Mouse (Mus musculus): ENCODE data around the gene Rnf114. TPM values are rescaled to one million over a fixed set of nuclear protein-coding genes. Genes with fewer than 3 reads are reported as not detected.

Gene Rnf114
- polyA plus RNA-seq, 1 experiment from 2014 or later = 114 TPM

DNA sequence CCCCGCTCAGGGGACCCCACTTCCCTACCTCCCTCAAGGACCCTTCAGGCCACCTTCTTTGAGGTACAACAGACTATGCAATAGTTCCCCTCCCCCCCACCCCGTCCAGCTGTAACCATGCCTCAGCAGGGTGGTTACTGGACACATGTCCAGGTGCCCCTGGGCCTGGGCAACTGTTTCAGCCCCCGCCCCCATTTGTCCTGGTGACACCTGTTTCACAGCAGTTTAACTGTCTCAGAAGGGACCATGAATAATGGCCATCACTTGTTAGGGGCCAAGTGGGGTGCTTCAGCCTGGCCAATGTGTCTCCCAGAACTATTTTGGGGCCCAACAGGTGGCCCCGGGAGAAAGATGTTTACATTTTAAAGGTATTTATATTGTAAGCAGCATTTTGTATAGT, 49.9 kb downstream of the Rnf114 start:
- H3K4me1 ChIP-seq (ENCODE audit: control insufficient read depth, insufficient read depth, low read length) = peaks cover 63% of the 10 kb centered on the region
- 43% methylated on average over 4 of the region's 4 CpGs for WGBS
- H3K36me3 ChIP-seq (ENCODE audit: control insufficient read depth, insufficient read depth, low read length) = peaks cover 9% of the 10 kb centered on the region
- DNase-seq (ENCODE audit: low spot score) = no peak
- no peak for ATAC-seq (ENCODE audit: insufficient number of reproducible peaks, low FRiP score, low TSS enrichment, low read depth)
- peaks cover 3% of the 10 kb centered on the region for H3K27me3 ChIP-seq (ENCODE audit: control insufficient read depth, insufficient read depth, low read length)
- H3K27ac ChIP-seq (replicated peaks; ENCODE audit: low read depth, low read length) = peak overlapping the region; percentile 90
- peak overlapping the region; percentile 3; the same call in 1 of the 2 replicates for H3K9ac ChIP-seq (ENCODE audit: low read length)
- peak overlapping the region; percentile 94 for H3K4me2 ChIP-seq (ENCODE audit: low read depth, severe bottlenecking)
- H3K4me3 ChIP-seq (ENCODE audit: low read depth, low read length) = peak overlapping the region; percentile 93
- no peaks in the 10 kb centered on the region for H3K9me3 ChIP-seq (ENCODE audit: control insufficient read depth, low read length)

DNA sequence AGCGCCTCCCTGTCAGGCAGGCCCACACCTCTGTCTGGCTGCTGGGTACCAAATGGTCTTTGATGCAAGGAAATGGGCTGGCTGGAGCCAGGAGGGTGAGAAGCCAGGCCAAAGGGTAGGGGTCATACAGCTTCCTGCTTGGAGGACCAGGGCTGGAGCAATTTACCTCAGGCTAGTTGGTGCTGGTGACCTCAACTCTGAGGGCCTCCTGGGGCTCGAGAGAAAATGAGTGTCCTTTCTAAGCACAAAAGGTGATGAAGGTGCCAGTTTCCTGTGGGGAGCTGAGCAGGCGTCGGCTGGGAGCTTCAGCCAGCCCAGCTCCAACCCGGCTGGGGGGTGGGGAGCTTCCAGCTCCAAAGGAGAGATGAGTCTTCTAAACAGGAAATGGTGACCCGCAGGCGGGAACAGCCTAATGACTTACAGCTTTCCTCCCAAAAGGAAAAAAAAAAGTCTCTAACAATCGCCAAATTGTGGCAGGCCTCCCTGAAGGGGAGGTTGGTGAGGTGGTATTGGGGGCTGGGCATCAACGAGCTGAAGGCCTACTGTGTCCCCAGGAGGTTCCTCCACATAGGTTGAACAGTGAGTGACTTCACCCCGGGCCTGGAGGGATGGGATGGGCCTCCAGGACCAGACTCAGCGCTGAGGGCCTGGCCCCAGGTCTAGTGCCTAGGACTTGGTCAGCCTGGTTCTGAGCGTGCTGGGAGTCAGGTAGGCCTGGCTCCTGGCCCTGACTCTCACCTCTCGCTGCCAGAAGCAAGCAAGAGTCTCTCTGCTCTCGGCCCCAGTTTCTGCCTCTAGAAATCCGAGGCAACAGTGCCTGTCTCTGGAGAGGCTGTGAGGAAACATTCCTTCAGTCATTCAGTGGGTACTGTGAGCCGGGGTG, 50.9 kb downstream of the Rnf114 start:
- peaks cover 58% of the 10 kb centered on the region for H3K4me1 ChIP-seq (ENCODE audit: control insufficient read depth, insufficient read depth, low read length)
- peaks cover 9% of the 10 kb centered on the region for H3K36me3 ChIP-seq (ENCODE audit: control insufficient read depth, insufficient read depth, low read length)
- peak overlapping the region; percentile 34 for H3K9ac ChIP-seq (ENCODE audit: low read length)
- peak overlapping the region; percentile 94 for H3K4me2 ChIP-seq (ENCODE audit: low read depth, severe bottlenecking)
- peak overlapping the region; percentile 95 for H3K27ac ChIP-seq (replicated peaks; ENCODE audit: low read depth, low read length)
- 0 out of 2 replicates have a peak, but pooled peaks have one; percentile 11 for ATAC-seq (ENCODE audit: insufficient number of reproducible peaks, low FRiP score, low TSS enrichment, low read depth)
- H3K4me3 ChIP-seq (ENCODE audit: low read depth, low read length) = peak overlapping the region; percentile 12; the same call in 1 of the 2 replicates
- peak; percentile 81 for DNase-seq (ENCODE audit: low spot score)
- H3K9me3 ChIP-seq (ENCODE audit: control insufficient read depth, low read length) = no peaks in the 10 kb centered on the region
- 2% methylated on average over 16 of the region's 16 CpGs for WGBS
- no peaks in the 10 kb centered on the region for H3K27me3 ChIP-seq (ENCODE audit: control insufficient read depth, insufficient read depth, low read length)

DNA sequence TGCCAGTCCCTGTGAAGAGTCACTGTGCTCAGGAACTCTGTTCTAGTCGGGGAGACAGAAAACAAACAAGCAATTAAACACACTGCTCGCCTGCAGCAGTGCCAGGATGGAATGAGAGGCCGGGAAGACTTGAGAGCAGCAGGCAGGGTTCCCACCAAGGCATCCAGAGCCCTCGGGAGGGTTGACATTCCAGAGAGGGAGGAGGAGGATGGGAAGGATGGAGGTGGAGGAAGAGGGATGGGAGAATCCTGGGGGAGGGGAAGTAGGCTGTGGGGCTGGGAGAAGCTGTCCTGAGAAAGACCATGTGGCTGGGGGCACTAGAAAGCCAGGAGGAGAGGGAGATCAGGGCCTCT, 51.5 kb downstream of the Rnf114 start:
- peak overlapping the region; percentile 17 for H3K9ac ChIP-seq (ENCODE audit: low read length)
- no peak overlapping the region for H3K4me3 ChIP-seq (ENCODE audit: low read depth, low read length)
- peaks cover 7% of the 10 kb centered on the region for H3K36me3 ChIP-seq (ENCODE audit: control insufficient read depth, insufficient read depth, low read length)
- H3K4me1 ChIP-seq (ENCODE audit: control insufficient read depth, insufficient read depth, low read length) = peaks cover 57% of the 10 kb centered on the region
- peak overlapping the region; percentile 95 for H3K27ac ChIP-seq (replicated peaks; ENCODE audit: low read depth, low read length)
- ATAC-seq (ENCODE audit: insufficient number of reproducible peaks, low FRiP score, low TSS enrichment, low read depth) = no peak
- H3K27me3 ChIP-seq (ENCODE audit: control insufficient read depth, insufficient read depth, low read length) = no peaks in the 10 kb centered on the region
- H3K4me2 ChIP-seq (ENCODE audit: low read depth, severe bottlenecking) = no peak overlapping the region; the same call in 1 of the 2 replicates
- WGBS = 3% methylated on average over 4 of the region's 4 CpGs
- peak; percentile 58 for DNase-seq (ENCODE audit: low spot score)
- no peaks in the 10 kb centered on the region for H3K9me3 ChIP-seq (ENCODE audit: control insufficient read depth, low read length)

DNA sequence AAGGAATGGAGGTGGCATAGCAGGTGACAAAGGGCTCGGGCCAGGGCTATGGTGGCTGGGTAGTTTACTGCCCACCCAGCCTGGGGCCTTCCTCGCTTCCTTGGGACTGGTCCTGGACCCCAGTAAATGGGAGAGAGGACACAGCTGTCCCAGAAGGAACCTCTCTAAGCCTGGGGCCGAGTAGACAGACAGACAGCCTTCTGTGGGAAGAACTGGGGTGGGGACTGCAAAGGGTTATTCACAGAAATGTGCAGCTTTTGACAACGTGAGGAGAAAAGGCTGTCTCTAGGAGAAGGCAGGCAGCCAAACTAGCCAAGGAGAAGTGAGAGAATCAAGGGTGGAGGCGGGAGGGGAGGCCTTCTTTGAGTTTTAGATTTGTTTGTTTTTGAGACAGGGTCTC, 52.0 kb downstream of the Rnf114 start:
- Histone ChIP-seq H3K27me3 (ENCODE audit: control insufficient read depth, insufficient read depth, low read length) (no peaks in the 10 kb centered on the region), H3K4me3 (ENCODE audit: low read depth, low read length) (no peak overlapping the region), H3K4me2 (ENCODE audit: low read depth, severe bottlenecking) (no peak overlapping the region), H3K36me3 (ENCODE audit: control insufficient read depth, insufficient read depth, low read length) (peaks cover 7% of the 10 kb centered on the region), H3K9ac (ENCODE audit: low read length) (no peak overlapping the region), H3K4me1 (ENCODE audit: control insufficient read depth, insufficient read depth, low read length) (peaks cover 53% of the 10 kb centered on the region), H3K9me3 (ENCODE audit: control insufficient read depth, low read length) (no peaks in the 10 kb centered on the region), H3K27ac (replicated peaks; ENCODE audit: low read depth, low read length) (peak overlapping the region; percentile 95)
- ATAC-seq (ENCODE audit: insufficient number of reproducible peaks, low FRiP score, low TSS enrichment, low read depth) (no peak), DNase-seq (ENCODE audit: low spot score) (no peak)
- 49% methylated on average over 5 of the region's 5 CpGs for WGBS

DNA sequence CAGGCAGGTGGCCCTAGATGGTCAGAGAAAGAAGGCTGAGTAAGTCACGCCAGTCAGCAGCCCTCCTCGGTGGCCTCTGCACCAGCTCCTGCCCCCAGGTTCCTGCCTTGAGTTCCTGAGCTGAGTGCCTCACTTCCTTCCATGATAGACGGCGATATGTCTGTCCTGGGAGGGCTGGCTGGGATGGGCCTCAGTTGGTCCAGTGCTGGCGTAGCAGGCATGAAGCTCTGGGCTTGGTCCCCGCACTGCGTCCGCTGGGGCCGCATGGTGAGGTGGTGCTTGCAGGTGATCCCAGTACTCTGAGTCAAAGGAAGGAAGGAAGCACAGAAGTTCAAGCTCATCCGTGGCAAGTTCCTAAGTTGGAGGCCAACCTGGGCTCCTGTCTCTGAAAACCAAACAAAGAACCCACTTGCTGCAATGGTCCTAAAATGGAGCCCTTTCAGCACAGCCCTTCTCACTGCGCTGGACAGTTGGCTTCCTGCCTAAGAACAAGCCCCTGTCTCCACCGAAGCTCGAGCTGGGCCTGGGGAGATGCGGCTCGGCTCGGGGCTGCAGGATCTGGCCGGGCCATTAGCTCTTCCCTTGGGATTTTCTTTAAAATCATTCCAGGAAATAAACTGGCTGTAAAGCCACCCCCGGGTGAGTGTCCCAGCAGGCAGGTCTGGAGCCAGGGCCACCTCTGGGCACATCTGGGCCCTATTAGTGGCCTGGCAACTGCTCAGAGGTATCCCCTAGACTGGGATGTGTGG, 54.2 kb downstream of the Rnf114 start:
- H3K9ac ChIP-seq (ENCODE audit: low read length) = no peak overlapping the region
- no peak for ATAC-seq (ENCODE audit: insufficient number of reproducible peaks, low FRiP score, low TSS enrichment, low read depth)
- no peaks in the 10 kb centered on the region for H3K27me3 ChIP-seq (ENCODE audit: control insufficient read depth, insufficient read depth, low read length)
- DNase-seq (ENCODE audit: low spot score) = peak; percentile 57
- 47% methylated on average over 18 of the region's 18 CpGs for WGBS
- peak overlapping the region; percentile 82 for H3K27ac ChIP-seq (replicated peaks; ENCODE audit: low read depth, low read length)
- H3K36me3 ChIP-seq (ENCODE audit: control insufficient read depth, insufficient read depth, low read length) = peaks cover 7% of the 10 kb centered on the region
- H3K4me2 ChIP-seq (ENCODE audit: low read depth, severe bottlenecking) = no peak overlapping the region
- H3K9me3 ChIP-seq (ENCODE audit: control insufficient read depth, low read length) = no peaks in the 10 kb centered on the region
- H3K4me3 ChIP-seq (ENCODE audit: low read depth, low read length) = no peak overlapping the region
- H3K4me1 ChIP-seq (ENCODE audit: control insufficient read depth, insufficient read depth, low read length) = peaks cover 37% of the 10 kb centered on the region

DNA sequence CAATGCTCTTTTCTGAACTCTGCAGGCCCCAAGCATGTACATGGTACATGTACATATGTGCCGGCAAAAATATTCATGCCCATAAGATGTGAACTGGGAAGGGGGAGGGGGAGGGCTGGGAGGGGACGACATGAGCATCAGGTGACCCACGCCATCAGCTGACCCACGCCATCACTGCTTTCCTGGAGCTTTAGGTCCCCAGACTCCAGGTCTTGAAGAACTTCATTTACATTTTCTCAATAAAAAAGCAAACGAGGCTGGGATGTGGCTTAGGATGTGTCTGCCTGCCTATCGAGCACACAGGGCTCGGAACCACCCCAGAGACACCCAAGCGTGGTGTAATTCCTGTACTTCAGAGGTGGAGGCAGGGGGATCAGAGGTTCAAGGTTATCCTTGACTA, 55.0 kb downstream of the Rnf114 start:
- Histone ChIP-seq H3K9me3 (ENCODE audit: control insufficient read depth, low read length) (no peaks in the 10 kb centered on the region), H3K9ac (ENCODE audit: low read length) (no peak overlapping the region), H3K4me3 (ENCODE audit: low read depth, low read length) (no peak overlapping the region), H3K4me2 (ENCODE audit: low read depth, severe bottlenecking) (no peak overlapping the region), H3K4me1 (ENCODE audit: control insufficient read depth, insufficient read depth, low read length) (peaks cover 29% of the 10 kb centered on the region), H3K27ac (replicated peaks; ENCODE audit: low read depth, low read length) (no peak overlapping the region; the same call in 1 of the 2 replicates), H3K27me3 (ENCODE audit: control insufficient read depth, insufficient read depth, low read length) (no peaks in the 10 kb centered on the region), H3K36me3 (ENCODE audit: control insufficient read depth, insufficient read depth, low read length) (peaks cover 3% of the 10 kb centered on the region; the same call in 1 of the 2 replicates)
- no peak for ATAC-seq (ENCODE audit: insufficient number of reproducible peaks, low FRiP score, low TSS enrichment, low read depth)
- DNase-seq (ENCODE audit: low spot score) = no peak
- 72% methylated on average over 8 of the region's 8 CpGs for WGBS

DNA sequence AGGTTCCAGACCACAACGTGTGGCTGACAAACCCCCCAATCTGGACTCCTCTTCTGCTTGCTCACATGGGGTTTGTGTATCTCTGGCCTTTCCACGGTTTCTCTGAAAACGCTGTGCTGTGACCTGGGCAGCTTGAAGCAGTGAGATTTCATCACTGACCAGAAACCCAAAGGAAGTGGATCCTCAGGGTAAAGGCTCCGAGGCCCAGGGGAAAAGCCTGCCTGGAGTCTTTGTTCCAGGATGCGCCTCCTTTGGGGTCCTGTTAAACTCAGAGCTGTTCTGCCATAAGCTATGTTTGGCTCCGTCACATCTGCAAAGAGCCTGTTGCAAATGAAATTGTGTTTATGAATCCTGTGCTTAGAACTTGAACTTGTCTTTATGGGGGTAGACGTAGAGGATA, 56.5 kb downstream of the Rnf114 start:
- 88% methylated on average over 7 of the region's 7 CpGs for WGBS
- no peak overlapping the region for H3K27ac ChIP-seq (replicated peaks; ENCODE audit: low read depth, low read length)

DNA sequence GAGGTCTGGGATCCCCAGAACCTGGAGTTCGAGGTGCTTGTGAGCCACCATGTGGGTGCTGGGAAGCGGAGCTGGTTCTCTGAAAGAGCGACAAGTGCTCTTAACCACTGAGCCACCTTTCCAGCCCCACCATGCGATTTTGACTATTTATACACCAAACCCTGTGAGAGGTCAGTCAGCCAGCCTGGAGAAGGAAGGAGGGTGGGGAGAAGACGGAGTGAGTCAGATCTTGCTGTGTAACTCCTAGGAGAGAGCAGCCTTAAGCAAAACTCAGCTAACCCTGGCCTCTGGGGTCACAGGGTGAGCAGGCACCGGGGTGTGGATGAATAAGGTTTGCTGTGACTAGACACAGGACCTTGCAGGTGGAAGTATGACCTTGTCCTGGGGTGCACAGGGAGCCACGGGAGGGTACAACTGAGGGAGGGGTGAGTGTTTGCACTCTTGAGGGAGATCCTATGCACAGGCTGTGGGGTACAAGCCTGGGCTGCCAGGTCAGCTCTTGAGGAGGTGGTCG, 58.0 kb downstream of the Rnf114 start:
- 74% methylated on average over 8 of the region's 8 CpGs for WGBS
- H3K27ac ChIP-seq (replicated peaks; ENCODE audit: low read depth, low read length) = peak overlapping the region; percentile 32; the same call in 1 of the 2 replicates
- no peak for DNase-seq (ENCODE audit: low spot score)
- ATAC-seq (ENCODE audit: insufficient number of reproducible peaks, low FRiP score, low TSS enrichment, low read depth) = no peak
- no peaks in the 10 kb centered on the region for H3K36me3 ChIP-seq (ENCODE audit: control insufficient read depth, insufficient read depth, low read length)
- no peaks in the 10 kb centered on the region for H3K9me3 ChIP-seq (ENCODE audit: control insufficient read depth, low read length)
- H3K4me3 ChIP-seq (ENCODE audit: low read depth, low read length) = no peak overlapping the region
- H3K4me2 ChIP-seq (ENCODE audit: low read depth, severe bottlenecking) = no peak overlapping the region
- no peak overlapping the region for H3K9ac ChIP-seq (ENCODE audit: low read length)
- no peaks in the 10 kb centered on the region for H3K27me3 ChIP-seq (ENCODE audit: control insufficient read depth, insufficient read depth, low read length)
- peaks cover 19% of the 10 kb centered on the region for H3K4me1 ChIP-seq (ENCODE audit: control insufficient read depth, insufficient read depth, low read length)

More for the DNA sequence above, 56.5 kb downstream of the Rnf114 start:
- ATAC-seq (ENCODE audit: insufficient number of reproducible peaks, low FRiP score, low TSS enrichment, low read depth) (no peak), DNase-seq (ENCODE audit: low spot score) (no peak)
- Histone ChIP-seq H3K36me3 (ENCODE audit: control insufficient read depth, insufficient read depth, low read length) (no peaks in the 10 kb centered on the region), H3K9me3 (ENCODE audit: control insufficient read depth, low read length) (no peaks in the 10 kb centered on the region), H3K4me2 (ENCODE audit: low read depth, severe bottlenecking) (no peak overlapping the region), H3K4me1 (ENCODE audit: control insufficient read depth, insufficient read depth, low read length) (peaks cover 21% of the 10 kb centered on the region), H3K27me3 (ENCODE audit: control insufficient read depth, insufficient read depth, low read length) (no peaks in the 10 kb centered on the region), H3K9ac (ENCODE audit: low read length) (no peak overlapping the region), H3K4me3 (ENCODE audit: low read depth, low read length) (no peak overlapping the region)

All from limb, embryonic 11.5 days (tissue).